Mouse (Mus musculus) heart, adult 2 months (tissue): ENCODE data around the gene Mdh1b.

Experiments
- EP300 ChIP-seq: fragments of 200-500 bp; IDR thresholded peaks from 2 replicates; pipeline ENCODE4 v1.6.1; 2011; ENCODE audit warnings: low read depth, low read length, control low read depth; ENCODE audit not compliant: insufficient read depth
- POLR2A ChIP-seq: fragments of 200-500 bp; IDR thresholded peaks from 2 replicates; pipeline ENCODE4 v1.6.1; 2011; ENCODE audit warnings: mild to moderate bottlenecking, low read depth, low read length, control low read depth; ENCODE audit not compliant: insufficient read depth

GRCm38 (mm10) chr1:63696861-63697260 is 33.3 kb downstream of the Mdh1b start:
- TF ChIP-seq POLR2A, result no peak
- TF ChIP-seq EP300, result no peak
